Mouse (Mus musculus) heart, adult 18-20 months (tissue): Measurements from ENCODE around the gene Ebf1. TPM values are rescaled to one million over a fixed set of nuclear protein-coding genes. Genes with fewer than 3 reads are reported as not detected.

Experiments used
- DNase-seq, 2 experiments: peaks; one replicate each; pipeline ENCODE4 v3.0.0; 2021 to 2022; ENCODE audit warnings: mixed read lengths in 1 of 2
- total RNA-seq, 2 experiments: library from RNA; stranded (reverse); gene quantifications; 2 replicates each; pipeline ENCODE4 v1.2.3; 2021

Ebf1 gene
- total RNA-seq, 2 experiments from 2014 or later: 9.9 to 12.9 TPM

GRCm38 (mm10) chr11:44899965-44900364 is 282.8 kb downstream of the Ebf1 start:
- DNase-seq: no peak

- no peak for DNase-seq
Observed at GRCm38 (mm10) chr11:44900496-44900895, 283.4 kb downstream of the Ebf1 start.

GRCm38 (mm10) chr11:44901715-44902114 is 284.6 kb downstream of the Ebf1 start:
- DNase-seq: no peak

GRCm38 (mm10) chr11:44902165-44902564 is 285.0 kb downstream of the Ebf1 start:
- no peak for DNase-seq

- DNase-seq: no peak
Observed at GRCm38 (mm10) chr11:44904121-44904520, 287.0 kb downstream of the Ebf1 start.

- DNase-seq: peak; percentile 78 to 85
Observed at GRCm38 (mm10) chr11:44906456-44906855, 289.3 kb downstream of the Ebf1 start.

- peak in 1 of 2 experiments; percentile 31 for DNase-seq
Observed at GRCm38 (mm10) chr11:44911765-44912164, 294.6 kb downstream of the Ebf1 start.

GRCm38 (mm10) chr11:44913806-44914205 is 296.7 kb downstream of the Ebf1 start:
- DNase-seq: peak in 1 of 2 experiments; percentile 33

GRCm38 (mm10) chr11:44917059-44917458 is 299.9 kb downstream of the Ebf1 start:
- DNase-seq: peak; percentile 58 to 64

GRCm38 (mm10) chr11:44923138-44923537 is 306.0 kb downstream of the Ebf1 start:
- no peak for DNase-seq

- DNase-seq: no peak
Observed at GRCm38 (mm10) chr11:44923868-44924508, 306.9 kb downstream of the Ebf1 start.

- DNase-seq: peak in 1 of 2 experiments; percentile 16
Observed at GRCm38 (mm10) chr11:44924896-44925295, 307.8 kb downstream of the Ebf1 start.

- DNase-seq: peak; percentile 63 to 80
Observed at GRCm38 (mm10) chr11:44925806-44926525, 308.8 kb downstream of the Ebf1 start.

- DNase-seq: no peak
Observed at GRCm38 (mm10) chr11:44928403-44928802, 311.3 kb downstream of the Ebf1 start.

- no peak for DNase-seq
Observed at GRCm38 (mm10) chr11:44932942-44933483, 315.9 kb downstream of the Ebf1 start.

- DNase-seq: no peak
Observed at GRCm38 (mm10) chr11:44943781-44944180, 326.7 kb downstream of the Ebf1 start.

- DNase-seq: no peak
Observed at GRCm38 (mm10) chr11:44944401-44944800, 327.3 kb downstream of the Ebf1 start.

- DNase-seq: peak in 1 of 2 experiments; percentile 52
Observed at GRCm38 (mm10) chr11:44946618-44947017, 329.5 kb downstream of the Ebf1 start.

- DNase-seq: peak; percentile 50 to 69
Observed at GRCm38 (mm10) chr11:44948541-44948940, 331.4 kb downstream of the Ebf1 start.

- DNase-seq: no peak
Observed at GRCm38 (mm10) chr11:44949140-44949539, 332.0 kb downstream of the Ebf1 start.

- DNase-seq: no peak
Observed at GRCm38 (mm10) chr11:44950319-44950718, 333.2 kb downstream of the Ebf1 start.

GRCm38 (mm10) chr11:44951506-44951905 is 334.4 kb downstream of the Ebf1 start:
- no peak for DNase-seq

GRCm38 (mm10) chr11:44953337-44953736 is 336.2 kb downstream of the Ebf1 start:
- DNase-seq: no peak
